Mouse (Mus musculus): ENCODE measurements around the gene Socs5. TPM values are rescaled to one million over a fixed set of nuclear protein-coding genes. Genes with fewer than 3 reads are reported as not detected.

The Socs5 gene
- total and polyA plus RNA-seq, 3 experiments: 60.2 to 96.4 (median 68.3) TPM

DNA sequence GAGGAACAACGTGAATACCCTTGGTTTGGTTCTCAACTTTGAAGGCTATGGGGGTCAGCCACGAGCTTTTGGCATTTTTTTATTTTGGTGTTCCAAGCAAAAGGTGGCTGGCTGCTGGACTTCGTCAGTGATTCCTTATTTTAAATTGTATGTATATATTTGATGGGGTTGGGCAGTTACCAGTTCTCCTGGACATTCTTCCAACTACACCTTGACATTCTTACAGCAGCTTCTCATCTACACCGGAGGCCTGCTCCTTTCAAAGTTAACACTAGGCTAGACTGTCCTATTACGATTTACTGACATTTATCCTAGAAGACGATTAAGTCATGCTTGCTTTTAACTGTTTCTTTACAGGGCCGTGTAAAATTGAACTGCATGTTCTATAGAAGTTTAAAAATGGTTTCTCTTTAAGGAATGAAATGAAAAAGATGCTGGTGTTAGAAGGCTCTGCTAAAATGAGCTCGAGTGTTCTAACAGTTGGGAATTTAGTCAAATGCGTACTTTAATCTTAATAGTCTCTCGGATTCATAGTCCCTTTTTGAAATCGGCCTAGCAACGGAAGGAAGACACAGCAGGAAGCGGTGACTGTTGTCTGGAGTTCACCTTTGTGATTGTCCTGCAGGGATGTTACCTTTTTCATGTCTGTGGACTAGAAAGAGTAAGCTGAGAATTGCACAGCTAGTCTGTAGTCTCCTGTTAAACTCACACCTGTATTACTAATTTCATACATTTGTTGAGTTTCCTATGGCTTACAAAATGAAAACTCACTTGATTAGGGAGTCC, 1.2 kb downstream of the Socs5 start:
- DNase-seq: no peak

GRCm38 (mm10) chr17:87109504-87109903, 2.0 kb downstream of the Socs5 start:
- no peak for DNase-seq

DNA sequence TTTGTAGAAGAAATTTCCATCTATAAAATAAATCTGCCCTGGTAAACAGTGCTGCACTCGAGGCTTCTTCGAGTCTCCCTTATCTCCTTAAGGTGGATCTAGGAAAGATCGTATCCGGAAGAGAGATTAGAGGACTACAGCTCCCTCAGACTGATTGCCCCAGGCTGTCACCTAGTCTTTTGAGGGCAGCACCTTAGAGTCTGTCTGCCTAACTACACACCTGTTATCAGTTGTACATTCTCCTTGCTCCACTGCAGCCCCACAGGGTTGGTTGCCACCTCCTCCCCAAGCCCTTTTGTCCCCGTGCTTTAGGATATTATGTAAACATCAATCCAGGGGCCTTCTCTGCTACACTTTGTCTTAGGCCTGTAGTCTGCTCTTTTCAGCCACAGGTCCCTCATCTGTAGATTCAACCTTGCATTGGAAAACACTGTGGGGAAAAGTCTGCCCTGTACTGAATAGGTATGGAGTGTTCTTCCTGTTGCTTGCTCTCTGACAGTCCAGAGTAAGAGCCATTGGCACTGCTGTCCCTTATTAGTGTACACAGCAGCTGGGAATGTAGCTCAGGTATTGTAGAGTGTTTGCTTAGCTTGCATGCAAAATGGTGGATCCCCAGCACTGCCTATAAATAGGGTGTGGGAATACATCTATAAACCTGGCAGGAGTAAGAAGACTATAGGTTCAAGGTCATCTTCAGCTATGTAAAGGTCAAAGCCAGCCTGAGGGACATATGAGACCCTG, 5.5 kb downstream of the Socs5 start:
- DNase-seq: no peak

- no peak for DNase-seq
Measured at GRCm38 (mm10) chr17:87115615-87116014, 8.1 kb downstream of the Socs5 start.

- no peak for DNase-seq
Measured at GRCm38 (mm10) chr17:87118966-87119526, 11.6 kb downstream of the Socs5 start.

GRCm38 (mm10) chr17:87125344-87125743, 17.9 kb downstream of the Socs5 start:
- peak; percentile 49 for DNase-seq

DNA sequence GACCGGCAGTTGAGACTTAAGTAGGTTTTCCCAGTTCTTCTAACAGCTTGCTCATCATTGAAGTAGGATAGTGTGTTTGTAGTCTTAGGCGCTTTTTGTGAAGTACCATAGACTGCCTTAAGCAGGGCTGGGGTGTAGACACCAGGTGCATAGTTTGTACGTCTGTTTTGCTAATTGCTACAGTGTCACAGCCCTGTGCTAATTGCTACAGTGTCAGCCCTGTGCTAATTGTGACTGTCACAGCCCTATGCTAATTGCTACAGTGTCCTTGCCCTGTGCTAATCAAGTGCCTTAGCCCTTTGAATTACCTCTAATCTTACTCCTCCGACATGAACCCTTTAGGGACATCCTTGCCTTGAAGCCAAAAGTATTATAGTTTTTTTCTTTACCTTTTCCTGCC, 24.8 kb downstream of the Socs5 start:
- DNase-seq: no peak

DNA sequence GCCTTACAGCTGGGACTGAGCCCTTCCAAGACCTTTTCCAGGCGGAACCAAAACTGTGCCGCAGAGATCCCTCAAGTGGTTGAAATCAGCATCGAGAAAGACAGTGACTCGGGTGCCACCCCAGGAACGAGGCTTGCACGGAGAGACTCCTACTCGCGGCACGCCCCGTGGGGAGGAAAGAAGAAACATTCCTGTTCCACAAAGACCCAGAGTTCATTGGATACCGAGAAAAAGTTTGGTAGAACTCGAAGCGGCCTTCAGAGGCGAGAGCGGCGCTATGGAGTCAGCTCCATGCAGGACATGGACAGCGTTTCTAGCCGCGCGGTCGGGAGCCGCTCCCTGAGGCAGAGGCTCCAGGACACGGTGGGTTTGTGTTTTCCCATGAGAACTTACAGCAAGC, 26.3 kb downstream of the Socs5 start:
- DNase-seq: peak; percentile 33

DNA sequence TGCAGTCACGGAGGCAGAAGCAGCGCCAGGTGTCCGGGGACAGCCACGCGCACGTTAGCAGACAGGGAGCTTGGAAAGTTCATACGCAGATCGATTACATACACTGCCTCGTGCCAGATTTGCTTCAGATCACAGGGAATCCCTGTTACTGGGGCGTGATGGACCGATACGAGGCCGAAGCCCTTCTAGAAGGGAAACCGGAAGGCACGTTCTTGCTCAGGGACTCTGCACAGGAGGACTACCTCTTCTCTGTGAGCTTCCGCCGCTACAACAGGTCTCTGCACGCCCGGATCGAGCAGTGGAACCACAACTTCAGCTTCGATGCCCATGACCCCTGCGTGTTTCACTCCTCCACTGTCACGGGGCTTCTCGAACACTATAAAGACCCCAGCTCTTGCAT, 27.2 kb downstream of the Socs5 start:
- no peak for DNase-seq

- DNase-seq: peak; percentile 45
Measured at GRCm38 (mm10) chr17:87135741-87136140, 28.3 kb downstream of the Socs5 start.

GRCm38 (mm10) chr17:87141188-87141935, 33.9 kb downstream of the Socs5 start:
- no peak for DNase-seq

DNA sequence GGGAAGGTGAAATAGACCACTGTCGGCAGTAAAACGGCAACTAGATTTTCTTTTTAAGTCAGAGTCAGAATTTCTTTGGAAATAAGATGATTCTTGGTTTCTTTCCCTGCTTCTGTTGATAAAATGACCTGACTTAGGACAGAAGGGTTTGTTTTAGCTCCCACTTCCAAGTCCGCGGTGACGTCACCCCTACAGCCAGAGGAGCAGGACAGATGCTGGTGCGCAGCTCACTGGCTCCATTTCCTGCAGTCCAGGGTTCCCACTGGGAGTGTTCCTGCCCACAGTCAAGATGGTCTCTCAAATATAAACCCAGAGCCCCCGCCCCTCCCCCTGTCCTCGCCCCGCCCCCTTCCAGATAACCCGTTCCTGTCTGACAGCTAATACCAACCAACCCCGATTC, 34.8 kb downstream of the Socs5 start:
- peak; percentile 49 for DNase-seq

- no peak for DNase-seq
Measured at GRCm38 (mm10) chr17:87143186-87143585, 35.7 kb downstream of the Socs5 start.

DNA sequence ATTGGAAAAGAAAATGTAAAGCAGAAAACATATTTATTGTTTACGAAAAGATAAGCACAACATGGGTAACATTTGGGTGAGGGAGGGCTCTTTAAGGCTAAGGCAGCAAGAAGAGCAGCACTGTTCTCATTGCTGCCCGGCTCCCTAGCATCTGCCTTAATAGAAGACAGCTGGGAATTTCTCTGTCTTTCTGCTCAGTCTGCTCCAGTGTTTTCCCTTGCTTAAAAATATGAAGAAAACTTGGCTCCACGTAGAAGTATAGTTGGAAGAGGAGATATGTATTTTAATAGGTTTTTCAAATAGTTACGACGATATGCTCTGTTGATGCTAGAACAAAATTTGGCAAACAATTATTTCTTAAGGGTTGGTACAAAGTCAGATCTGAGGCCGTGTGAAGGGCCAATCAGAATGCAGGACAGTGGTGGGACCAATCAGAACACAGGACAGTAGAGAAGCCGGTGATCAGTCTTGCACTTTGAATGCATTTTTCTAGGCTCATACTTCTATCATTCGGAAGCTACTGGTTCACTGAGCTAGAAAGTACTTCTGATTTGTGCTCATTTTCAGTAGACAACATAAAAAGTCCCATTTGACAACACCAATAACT, 39.0 kb downstream of the Socs5 start:
- no peak for DNase-seq

GRCm38 (mm10) chr17:87149762-87150161, 42.3 kb downstream of the Socs5 start:
- DNase-seq: no peak

- no peak for DNase-seq
Measured at GRCm38 (mm10) chr17:87152984-87153383, 45.5 kb downstream of the Socs5 start.

DNA sequence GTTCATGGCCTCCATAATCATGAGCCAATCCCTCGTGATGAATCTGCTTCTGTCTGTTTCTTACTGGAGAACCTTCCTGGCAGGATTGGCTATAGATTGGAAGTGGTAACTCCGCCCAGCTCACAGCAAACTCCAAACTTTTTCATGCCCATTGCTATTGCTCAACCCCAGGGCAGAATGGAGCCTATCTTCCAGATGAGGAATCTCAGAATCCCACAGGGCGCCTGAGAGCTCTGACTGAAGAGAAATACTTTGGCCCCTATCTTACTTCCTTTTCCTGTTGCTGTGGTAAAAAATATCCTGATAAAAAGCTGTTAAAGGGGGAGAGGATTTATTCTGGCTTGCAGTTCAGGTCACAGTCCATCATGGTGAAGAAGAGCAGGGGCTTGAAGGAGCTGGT, 48.2 kb downstream of the Socs5 start:
- DNase-seq: no peak

- DNase-seq: peak; percentile 56
Measured at GRCm38 (mm10) chr17:87157739-87158138, 50.3 kb downstream of the Socs5 start.

DNA sequence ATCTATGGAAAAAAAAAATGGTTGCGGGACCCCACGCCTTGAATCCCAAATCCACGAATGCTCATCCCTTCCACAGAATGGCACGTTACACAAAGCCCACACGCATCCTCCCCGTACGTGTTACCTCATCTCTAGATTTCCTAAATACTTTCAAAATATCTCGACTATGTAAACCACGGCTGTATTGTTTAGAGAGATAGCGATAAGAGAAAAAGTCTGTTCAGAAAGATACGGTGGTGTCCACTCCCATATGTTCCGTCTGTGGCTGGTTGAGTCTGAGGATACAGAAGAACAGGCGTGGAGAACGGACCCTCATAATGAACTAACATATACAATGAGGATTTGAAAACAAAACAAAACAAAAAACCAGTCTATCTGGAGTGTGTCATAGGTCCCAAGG, 51.1 kb downstream of the Socs5 start:
- DNase-seq: no peak

DNA sequence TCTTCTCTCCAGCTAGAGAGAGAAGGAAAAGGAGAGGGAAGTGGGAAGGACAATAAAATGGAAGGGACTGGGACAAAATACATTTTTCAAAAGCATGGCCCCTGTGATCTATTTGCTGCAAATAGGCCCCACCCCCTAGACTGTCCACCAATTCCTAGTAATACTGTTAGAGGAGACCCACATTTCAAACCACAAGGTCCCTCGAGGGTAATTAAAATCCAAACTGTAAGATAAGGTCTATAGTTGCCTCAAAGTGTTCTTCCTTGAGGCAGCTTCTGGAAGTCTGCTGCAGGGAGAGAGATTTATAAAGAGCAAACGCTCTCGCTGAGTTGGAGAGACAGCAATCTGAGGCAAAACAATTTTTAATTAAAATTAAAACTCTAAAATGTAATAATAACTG, 52.8 kb downstream of the Socs5 start:
- no peak for DNase-seq

DNA sequence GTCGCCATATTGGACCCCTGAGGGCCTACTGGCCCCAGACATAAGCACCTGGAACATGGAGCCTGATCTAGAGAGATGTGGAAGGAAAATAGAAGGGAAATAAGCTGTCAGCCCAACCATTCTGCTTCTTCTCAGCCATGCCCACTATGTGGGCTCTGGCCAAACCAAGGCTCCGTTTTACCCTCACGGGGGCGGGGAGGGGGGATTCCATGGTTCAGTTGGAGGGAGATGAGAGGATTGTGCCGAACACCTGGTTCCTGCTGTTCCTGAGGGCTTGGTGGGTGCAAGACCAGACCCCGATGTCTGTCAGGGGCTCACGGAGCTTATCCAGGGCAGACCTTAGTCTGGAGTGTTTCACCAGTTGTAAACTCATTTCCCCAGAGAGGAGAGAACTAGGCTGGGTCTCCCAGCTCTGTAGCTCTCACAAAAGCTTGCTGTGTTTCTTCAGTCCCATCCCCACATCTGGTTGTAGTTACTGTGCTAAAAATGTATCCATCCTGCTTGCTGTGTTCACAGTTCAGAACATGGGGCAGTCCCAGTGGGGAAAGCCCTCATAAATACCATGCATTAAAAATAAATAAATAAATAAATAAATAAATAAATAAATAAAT, 56.9 kb downstream of the Socs5 start:
- no peak for DNase-seq

DNA sequence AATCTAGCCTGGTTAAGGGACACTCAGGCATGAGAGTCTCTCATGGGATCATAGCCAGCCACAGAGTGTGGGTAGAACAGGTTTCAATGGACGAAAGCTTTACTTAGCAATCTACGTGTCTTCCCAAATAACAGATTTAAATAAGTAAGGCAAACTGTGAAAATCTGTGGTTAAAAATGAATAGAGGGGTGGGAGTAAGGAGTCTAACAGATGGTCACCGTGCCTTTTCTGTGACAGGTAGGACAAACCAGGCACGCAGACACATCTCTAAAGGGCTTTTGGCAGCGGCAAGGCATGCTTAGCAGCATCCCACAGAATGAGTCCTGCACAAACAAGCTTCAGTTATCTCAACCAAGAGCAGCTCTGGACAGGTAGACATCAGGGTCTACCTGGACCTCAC, 59.9 kb downstream of the Socs5 start:
- DNase-seq: no peak

Measured in adrenal gland, adult 2 months (tissue).